Mouse (Mus musculus) cerebellum, adult 9-10 months (tissue): ENCODE data around the gene Hsp90ab1.

Source experiments
- DNase-seq: peaks from one replicate; pipeline ENCODE4 v3.0.0; 2022

Gene Hsp90ab1

GRCm38 (mm10) chr17:45536264-45536663 is 36.8 kb downstream of the Hsp90ab1 start:
- no peak for DNase-seq

DNA sequence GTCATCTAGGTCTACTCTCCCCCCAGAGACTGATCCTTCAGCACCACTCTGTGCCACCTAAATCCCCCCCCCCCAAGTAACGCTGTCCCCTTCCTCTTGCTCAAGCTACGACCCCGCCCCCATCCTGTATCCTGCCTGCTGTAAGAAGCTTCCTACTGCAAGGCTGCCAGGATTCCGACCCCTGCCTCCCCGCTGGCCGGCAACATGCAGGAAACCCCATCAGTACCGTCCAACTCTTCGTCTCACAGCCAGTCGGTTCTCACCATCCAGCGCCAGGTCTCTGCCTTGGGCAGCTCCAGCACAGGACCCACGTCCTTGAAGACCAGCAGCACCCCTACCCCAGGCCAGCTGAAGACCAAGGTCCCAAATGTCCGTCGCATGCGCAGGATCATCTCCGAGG is 40.2 kb downstream of the Hsp90ab1 start:
- DNase-seq = no peak

- peak; percentile 95 for DNase-seq
These were observed 42.7 kb downstream of the Hsp90ab1 start for GRCm38 (mm10) chr17:45530346-45530782.

- DNase-seq = peak; percentile 72
These were observed 46.5 kb downstream of the Hsp90ab1 start for GRCm38 (mm10) chr17:45526571-45526970.

- DNase-seq = peak; percentile 67
These were observed 48.1 kb downstream of the Hsp90ab1 start for GRCm38 (mm10) chr17:45524961-45525360.

DNA sequence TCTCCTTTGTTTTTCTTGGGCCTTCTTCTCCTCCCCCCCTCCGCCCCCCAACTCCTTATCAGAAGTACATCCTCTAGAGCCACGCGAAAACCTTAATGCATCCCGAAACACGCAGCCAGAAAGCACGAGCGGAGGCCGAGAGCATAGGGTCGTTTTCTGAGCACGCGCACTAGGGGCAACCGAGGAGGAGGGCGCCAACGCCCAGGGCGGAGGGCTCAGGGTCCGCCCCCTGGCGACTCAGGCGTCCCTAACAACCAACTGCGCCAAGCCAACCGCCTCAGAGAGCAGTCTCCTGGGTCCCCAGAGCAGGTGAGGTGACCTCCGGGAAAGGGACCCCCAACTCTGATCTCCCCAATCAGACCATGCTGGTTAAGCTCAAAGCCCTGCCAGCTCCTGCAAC is 49.8 kb downstream of the Hsp90ab1 start, which contains the start of gene Tcte1:
TSS of gene Tcte1 (plus strand) at position 172 of the 400 bp plus-strand sequence.
- no peak for DNase-seq

- DNase-seq = peak; percentile 61
These were observed 52.9 kb downstream of the Hsp90ab1 start for GRCm38 (mm10) chr17:45520136-45520535.

- DNase-seq = peak; percentile 96
These were observed 54.1 kb downstream of the Hsp90ab1 start for GRCm38 (mm10) chr17:45518766-45519475.
